Mouse (Mus musculus) right cerebral cortex, adult 18-20 months (tissue): ENCODE results near the gene Urad.

ENCODE experiments used
- DNase-seq: peaks from one replicate; pipeline ENCODE4 v3.0.0; 2022; ENCODE audit warnings: mixed read lengths

The Urad gene

GRCm38 (mm10) chr5:147323237-147323917 is 1.1 kb upstream of the Urad start:
- DNase-seq = peak; percentile 42

- DNase-seq = peak; percentile 17
Observed at GRCm38 (mm10) chr5:147319653-147320052, 2.6 kb downstream of the Urad start.

GRCm38 (mm10) chr5:147317991-147318390 is 4.2 kb downstream of the Urad start:
- no peak for DNase-seq

- no peak for DNase-seq
Observed at GRCm38 (mm10) chr5:147317321-147317720, 4.9 kb downstream of the Urad start.

- DNase-seq = no peak
Observed at GRCm38 (mm10) chr5:147315432-147316075, 6.7 kb downstream of the Urad start.

- no peak for DNase-seq
Observed at GRCm38 (mm10) chr5:147314646-147315431, 7.4 kb downstream of the Urad start.

- DNase-seq = no peak
Observed at GRCm38 (mm10) chr5:147312830-147313685, 9.2 kb downstream of the Urad start.

GRCm38 (mm10) chr5:147309786-147310185 is 12.5 kb downstream of the Urad start:
- DNase-seq = no peak

- DNase-seq = no peak
Observed at GRCm38 (mm10) chr5:147308451-147308850, 13.8 kb downstream of the Urad start.

GRCm38 (mm10) chr5:147307398-147307785 is 14.8 kb downstream of the Urad start:
- DNase-seq = no peak

- DNase-seq = no peak
Observed at GRCm38 (mm10) chr5:147306638-147307397, 15.4 kb downstream of the Urad start, which contains the start of gene Cdx2. TSS of gene Cdx2 (minus strand) at chr5:147307270.

- DNase-seq = no peak
Observed at GRCm38 (mm10) chr5:147305856-147306637, 16.2 kb downstream of the Urad start.

- DNase-seq = no peak
Observed at GRCm38 (mm10) chr5:147305166-147305565, 17.1 kb downstream of the Urad start.

- no peak for DNase-seq
Observed at GRCm38 (mm10) chr5:147304276-147305155, 17.7 kb downstream of the Urad start.

- no peak for DNase-seq
Observed at GRCm38 (mm10) chr5:147302746-147303400, 19.4 kb downstream of the Urad start.

- no peak for DNase-seq
Observed at GRCm38 (mm10) chr5:147302141-147302540, 20.1 kb downstream of the Urad start.

- no peak for DNase-seq
Observed at GRCm38 (mm10) chr5:147301781-147302070, 20.5 kb downstream of the Urad start.

GRCm38 (mm10) chr5:147300917-147301780 is 21.1 kb downstream of the Urad start:
- DNase-seq = no peak

GRCm38 (mm10) chr5:147300001-147300363 is 22.3 kb downstream of the Urad start:
- DNase-seq = no peak
